Mouse (Mus musculus): ENCODE measurements around the gene Arap2.

The Arap2 gene

GRCm38 (mm10) chr5:62640501-62640900, 125.5 kb downstream of the Arap2 start:
- in situ Hi-C loops (cut with MboI; ENCODE audit: unreplicated experiment in 2 of 2): no loop called here

- in situ Hi-C loops (cut with MboI; ENCODE audit: unreplicated experiment in 2 of 2): no loop called here
These were observed 129.6 kb downstream of the Arap2 start for GRCm38 (mm10) chr5:62636341-62636740.

- in situ Hi-C loops (cut with MboI; ENCODE audit: unreplicated experiment in 2 of 2): no loop called here
These were observed 137.1 kb downstream of the Arap2 start for GRCm38 (mm10) chr5:62628901-62629300.

GRCm38 (mm10) chr5:62622848-62623479, 143.0 kb downstream of the Arap2 start:
- in situ Hi-C loops (cut with MboI; ENCODE audit: unreplicated experiment in 2 of 2): loop anchor here in 1 of 2 experiments (25.0 kb wide), 1 partner anchor 1139 kb away; no protein-coding TSS in a partner anchor

- in situ Hi-C loops (cut with MboI; ENCODE audit: unreplicated experiment in 2 of 2): loop anchor here in 1 of 2 experiments (25.0 kb wide), 1 partner anchor 1144 kb away; no protein-coding TSS in a partner anchor
These were observed 147.7 kb downstream of the Arap2 start for GRCm38 (mm10) chr5:62618286-62618685.

- in situ Hi-C loops (cut with MboI; ENCODE audit: unreplicated experiment in 2 of 2): loop anchor here in 1 of 2 experiments (25.0 kb wide), 1 partner anchor 1150 kb away; no protein-coding TSS in a partner anchor
These were observed 154.0 kb downstream of the Arap2 start for GRCm38 (mm10) chr5:62611990-62612389.

GRCm38 (mm10) chr5:62587348-62587747, 178.6 kb downstream of the Arap2 start:
- in situ Hi-C loops (cut with MboI; ENCODE audit: unreplicated experiment in 2 of 2): no loop called here

GRCm38 (mm10) chr5:62582643-62583042, 183.3 kb downstream of the Arap2 start:
- in situ Hi-C loops (cut with MboI; ENCODE audit: unreplicated experiment in 2 of 2): no loop called here

GRCm38 (mm10) chr5:62581699-62582098, 184.3 kb downstream of the Arap2 start:
- in situ Hi-C loops (cut with MboI; ENCODE audit: unreplicated experiment in 2 of 2): no loop called here

- in situ Hi-C loops (cut with MboI; ENCODE audit: unreplicated experiment in 2 of 2): no loop called here
These were observed 191.6 kb downstream of the Arap2 start for GRCm38 (mm10) chr5:62574336-62574844.
